Mouse (Mus musculus) left cerebral cortex, postnatal 14 days (tissue): ENCODE measurements at regions not wholly inside any gene's neighbourhood (a gene's known extent, or its start where the extent isn't known, plus 50 kb on each side); places are given as distances from the start of the nearest gene placed in this dataset.

Experiments used
- DNase-seq, 2 experiments: peaks; one replicate each; pipeline ENCODE4 v3.0.0; 2021 to 2022; ENCODE audit warnings: low spot score in 2 of 2, mixed read lengths in 1 of 2
- intact Hi-C: fragments of 180-260 bp; cut with DNase I; formaldehyde crosslinking; loops from one replicate; pipeline ENCODE4 v1.15.1; 2025

GRCm38 (mm10) chr8:93591608-93592301 lies 56.1 kb upstream of the Ces5a start:
- intact Hi-C loops, result loop anchor here (1.0 to 5.0 kb wide), 3 partner anchors 61 to 341 kb away; no protein-coding TSS in a partner anchor
- DNase-seq, result peak; percentile 95 to 96

- DNase-seq, result no peak
- intact Hi-C loops, result loop anchor here (1.0 to 5.0 kb wide), 3 partner anchors 60 to 340 kb away; no protein-coding TSS in a partner anchor
Observed at GRCm38 (mm10) chr8:93592302-93592651, 56.6 kb upstream of the Ces5a start.

GRCm38 (mm10) chr8:93598613-93599121 lies 63.0 kb upstream of the Ces5a start:
- intact Hi-C loops, result no loop called here
- peak in 1 of 2 experiments; percentile 12 for DNase-seq

DNA sequence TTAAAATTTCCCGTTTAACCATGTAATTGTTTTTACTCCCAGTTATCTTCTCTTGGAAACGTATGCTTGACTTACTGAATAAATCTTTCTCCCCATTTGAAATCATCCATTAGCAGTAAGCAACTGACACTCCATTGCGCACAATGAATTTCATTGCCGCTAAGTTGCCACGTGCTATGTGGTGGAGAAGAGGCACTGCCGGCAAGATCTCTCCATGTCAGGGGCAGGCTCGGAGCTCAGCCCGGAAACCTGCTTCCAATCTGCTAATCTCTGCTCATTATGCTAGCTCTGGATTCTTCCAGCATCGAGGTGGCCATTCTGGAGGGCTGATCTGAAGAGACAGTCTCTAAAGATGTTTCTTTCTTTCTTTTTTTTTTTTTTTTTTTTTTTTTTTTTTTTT lies 63.7 kb upstream of the Ces5a start:
- intact Hi-C loops, result no loop called here
- DNase-seq, result no peak

- intact Hi-C loops, result no loop called here
- no peak for DNase-seq
Observed at GRCm38 (mm10) chr8:93599776-93600175, 64.1 kb upstream of the Ces5a start.

DNA sequence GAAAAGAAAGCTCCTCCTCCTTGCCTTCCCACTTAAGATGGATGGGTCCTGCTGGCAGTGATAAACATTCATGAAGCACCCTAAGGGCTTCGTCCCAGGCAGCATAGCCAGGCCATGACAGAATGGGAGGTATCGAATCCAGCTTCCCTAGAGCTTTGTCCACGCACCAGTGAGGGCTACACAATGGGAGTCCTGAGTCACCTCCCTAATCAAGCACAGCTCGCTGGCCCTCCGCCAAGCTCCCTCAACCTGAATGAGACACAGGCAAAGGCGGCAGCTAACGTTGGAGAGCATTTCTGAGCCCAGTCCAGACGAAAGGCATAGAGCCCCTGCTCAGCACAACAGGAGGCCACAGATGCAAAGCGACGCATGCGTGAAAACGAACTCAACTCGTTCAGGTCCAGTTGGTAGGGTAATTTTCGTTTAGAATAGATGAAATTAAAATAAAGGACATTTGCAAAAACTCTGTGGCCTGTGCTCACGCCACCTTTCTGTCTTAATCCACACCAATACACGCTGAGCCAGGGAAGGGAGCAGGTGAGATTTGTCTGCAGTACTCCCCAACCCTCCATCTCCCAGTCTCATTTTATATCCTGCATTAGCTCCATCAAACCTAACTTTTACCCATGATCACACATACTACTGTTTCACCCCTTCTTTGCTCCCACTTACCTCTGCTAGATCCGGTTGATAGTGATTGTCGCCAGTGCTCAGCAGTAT lies 91.3 kb upstream of the Ces5a start:
- intact Hi-C loops, result no loop called here

GRCm38 (mm10) chr8:93627626-93628025 lies 92.0 kb upstream of the Ces5a start:
- no peak for DNase-seq
- intact Hi-C loops, result no loop called here

More for the DNA sequence above, 91.3 kb upstream of the Ces5a start:
- peak; percentile 29 to 30 for DNase-seq

- DNase-seq, result peak in 1 of 2 experiments; percentile 23
- intact Hi-C loops, result no loop called here
Observed at GRCm38 (mm10) chr8:93632896-93633295, 97.3 kb upstream of the Ces5a start.

- intact Hi-C loops, result no loop called here
- no peak for DNase-seq
Observed at GRCm38 (mm10) chr8:93642770-93643169, 107.1 kb upstream of the Ces5a start.

DNA sequence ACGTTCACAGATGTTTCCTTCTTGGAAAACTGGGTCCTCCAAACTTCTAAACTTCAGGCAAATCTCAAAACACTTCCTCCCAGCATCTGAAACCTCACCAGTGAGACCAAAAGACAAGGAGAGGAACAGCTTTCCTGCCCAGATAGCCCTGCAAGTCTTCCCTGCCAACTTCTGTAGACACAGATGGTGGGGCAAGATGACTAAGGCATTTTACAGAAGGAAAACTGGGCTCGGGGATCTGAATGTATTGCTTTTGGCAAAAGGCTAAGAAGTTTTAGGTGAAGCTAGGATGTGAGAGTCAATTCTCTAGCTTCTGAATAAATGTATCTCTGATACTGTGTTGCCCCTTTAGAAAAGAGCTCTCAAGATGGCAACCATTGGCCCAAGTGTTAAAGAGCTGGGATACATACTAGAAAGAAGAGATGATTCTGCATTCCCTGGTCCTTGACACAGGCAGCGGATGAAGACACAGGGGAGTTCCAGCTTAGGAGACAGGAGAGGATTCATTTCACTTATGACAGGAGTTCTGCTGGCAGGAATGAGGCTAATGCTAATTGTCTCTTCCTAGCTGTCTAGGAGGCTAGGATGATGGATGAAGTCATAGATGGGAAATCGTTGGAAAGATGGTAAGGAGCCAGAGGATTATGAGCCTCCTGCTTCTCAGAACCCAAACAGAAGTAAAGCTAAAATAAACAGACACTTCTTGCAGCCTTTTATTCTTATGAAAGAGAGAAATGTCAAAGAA lies 108.0 kb upstream of the Ces5a start:
- intact Hi-C loops, result no loop called here
- no peak for DNase-seq

DNA sequence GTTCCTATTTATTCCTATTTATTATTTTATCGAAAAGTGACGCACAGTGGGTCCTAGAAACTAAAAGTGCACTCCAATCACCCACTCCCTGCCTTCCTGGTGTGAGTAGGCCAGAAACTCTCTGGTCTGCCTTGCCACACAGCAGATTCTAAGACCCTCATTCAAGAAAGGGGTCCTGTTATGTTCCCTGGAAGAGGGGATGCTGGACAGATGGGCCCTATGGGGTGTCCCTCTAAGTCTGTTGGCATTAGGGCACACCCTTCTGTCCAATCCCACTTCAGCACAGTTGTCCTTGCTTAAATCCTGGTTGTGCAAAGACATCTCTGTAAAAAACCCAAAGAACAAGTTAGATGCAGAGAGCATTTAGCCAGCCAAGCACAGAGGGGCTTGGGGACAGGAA lies 117.8 kb upstream of the Ces5a start:
- intact Hi-C loops, result loop anchor here (5.0 kb wide), 1 partner anchor 61 kb away; no protein-coding TSS in a partner anchor
- no peak for DNase-seq

GRCm38 (mm10) chr8:93653913-93654705 lies 118.5 kb upstream of the Ces5a start:
- peak; percentile 45 to 81 for DNase-seq
- intact Hi-C loops, result loop anchor here (5.0 kb wide), 1 partner anchor 62 kb away; no protein-coding TSS in a partner anchor

DNA sequence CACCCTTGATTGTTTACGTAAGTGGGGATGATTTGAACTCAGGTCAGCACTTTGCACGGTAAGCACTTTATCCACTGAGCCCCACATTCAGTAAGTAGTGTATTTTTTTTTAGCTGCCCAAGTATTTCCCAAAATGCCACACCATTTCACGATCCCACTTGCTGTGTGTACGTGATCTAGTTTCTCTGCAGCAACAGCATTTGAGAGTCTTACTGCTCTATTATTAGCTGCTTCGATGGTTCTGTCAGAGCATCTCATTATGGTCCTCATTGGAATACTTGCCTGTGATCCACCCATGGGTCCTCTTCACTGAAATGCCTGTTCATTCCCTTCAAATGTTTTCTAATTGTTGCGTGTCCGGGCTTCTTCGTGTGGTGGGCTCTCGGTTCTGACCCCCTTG lies 120.1 kb upstream of the Ces5a start:
- intact Hi-C loops, result no loop called here
- peak in 1 of 2 experiments; percentile 54 for DNase-seq

GRCm38 (mm10) chr8:93661739-93662138 lies 126.1 kb upstream of the Ces5a start:
- peak; percentile 86 to 89 for DNase-seq
- intact Hi-C loops, result loop anchor here (2.0 to 5.0 kb wide), 2 partner anchors 149 to 271 kb away; no protein-coding TSS in a partner anchor

DNA sequence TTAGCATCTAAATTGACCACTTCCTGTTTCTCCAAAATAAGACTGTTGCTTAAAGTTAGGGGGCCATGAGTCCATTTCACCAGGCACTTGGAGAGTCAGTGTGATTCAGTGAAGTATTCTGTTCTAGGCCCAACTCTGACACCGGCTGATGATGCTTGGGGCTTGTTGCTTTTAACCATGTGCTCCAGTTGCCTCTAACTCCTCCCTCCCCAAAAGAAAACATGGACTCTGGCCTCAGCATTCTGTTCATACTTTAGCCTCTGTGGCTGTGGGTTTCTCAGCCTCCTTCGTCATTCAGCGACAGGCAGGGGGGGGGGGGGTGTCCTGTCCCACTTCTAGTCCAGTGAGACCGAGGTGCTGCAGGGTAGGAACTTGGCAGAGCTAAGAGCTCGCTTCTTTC lies 126.6 kb upstream of the Ces5a start:
- intact Hi-C loops, result loop anchor here (5.0 kb wide), 1 partner anchor 270 kb away; no protein-coding TSS in a partner anchor

GRCm38 (mm10) chr8:93663851-93664250 lies 128.2 kb upstream of the Ces5a start:
- DNase-seq, result no peak
- intact Hi-C loops, result loop anchor here (5.0 kb wide), 1 partner anchor 268 kb away; no protein-coding TSS in a partner anchor

More for the DNA sequence above, 126.6 kb upstream of the Ces5a start:
- DNase-seq, result no peak

DNA sequence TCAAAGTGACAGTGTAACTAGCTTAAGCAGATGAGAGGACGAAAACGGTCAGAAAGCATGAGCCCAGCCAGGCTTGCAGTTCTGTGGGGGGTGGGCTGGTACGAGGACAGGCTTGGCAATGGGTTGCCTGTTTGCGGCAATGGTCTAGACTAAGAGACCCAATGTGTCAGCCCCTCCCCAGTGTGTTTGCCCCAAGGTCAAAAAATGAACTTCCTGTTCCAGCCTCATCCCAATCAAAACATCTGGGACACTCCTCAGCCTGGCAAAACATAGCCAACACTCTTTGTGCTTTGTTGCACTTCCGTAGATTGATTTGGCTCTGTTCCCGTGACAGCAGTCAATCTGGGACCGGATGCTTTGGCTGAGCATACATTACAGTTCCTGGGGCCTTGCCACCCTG lies 132.7 kb upstream of the Ces5a start:
- intact Hi-C loops, result no loop called here
- DNase-seq, result no peak

GRCm38 (mm10) chr8:93674721-93675120 lies 135.0 kb upstream of the Gnao1 start:
- intact Hi-C loops, result no loop called here
- DNase-seq, result no peak
